ENCODE assay signal across 16 mouse cellular contexts in the genomic region with DNA sequence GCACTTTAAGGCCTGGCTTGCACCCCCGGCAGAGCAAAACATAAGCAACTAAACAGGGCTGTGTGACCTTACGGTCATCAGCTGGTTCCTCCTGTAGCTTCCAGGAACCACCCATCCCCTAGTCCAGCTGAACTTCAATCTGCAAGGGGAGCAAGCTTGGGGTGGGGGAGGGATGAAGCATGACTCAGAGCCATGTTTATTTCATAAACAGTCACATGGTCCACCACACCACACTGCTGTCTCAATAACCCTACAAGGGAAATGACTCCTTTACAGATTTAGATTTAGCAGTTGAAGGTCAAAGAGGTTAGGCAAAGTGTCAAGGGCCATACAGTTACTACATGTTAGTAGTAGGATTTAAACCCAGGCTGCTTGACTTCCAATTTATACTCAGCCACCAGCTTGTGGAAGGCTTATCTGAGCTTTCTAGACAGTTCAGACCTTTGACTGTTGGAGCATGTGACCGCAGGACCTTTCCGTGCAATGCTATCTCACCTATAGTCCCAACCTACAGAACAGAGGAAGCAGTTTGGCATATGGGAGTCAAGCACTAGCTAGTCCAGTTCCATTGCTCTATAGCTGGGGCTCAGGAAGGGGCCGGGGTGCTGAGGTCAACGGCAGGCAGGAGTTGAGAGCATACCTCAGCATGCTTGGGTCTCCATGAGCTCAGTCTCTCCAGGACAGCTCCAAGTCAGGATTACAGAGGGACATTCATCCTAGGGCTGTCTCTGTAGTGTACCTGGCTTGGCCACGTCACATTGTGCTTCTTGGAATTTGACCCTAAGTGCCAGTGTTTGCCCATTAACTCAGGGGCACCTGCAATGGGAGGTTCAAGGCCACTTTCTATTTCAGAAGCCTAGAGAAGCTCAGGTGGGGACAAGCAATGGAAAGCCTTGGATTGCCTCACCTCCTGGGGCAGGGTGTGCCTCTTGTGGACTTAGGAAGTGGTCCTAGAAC. TPM values are rescaled to one million over a fixed set of nuclear protein-coding genes. Genes with fewer than 3 reads are reported as not detected.
DNase-seq lines count a peak whose midpoint lies in the region; ATAC-seq and TF ChIP-seq lines count a peak whose summit lies in the region.
"Had no signal": no experiment of that assay in that cellular context is flagged by ENCODE, and none has a peak within 500 bp of the region (broad histone marks: within the 10 kb centered on the region; RNA-seq: fewer than 3 reads in every experiment).

No protein-coding gene starts in this region.

- H3K9ac ChIP-seq in liver, adult 2 months (ENCODE audit: low read depth, low read length), result peak overlapping the region; percentile 13
- no peak overlapping the region for H3K9ac ChIP-seq in intestine, embryonic 15.5 days
- no peak overlapping the region for H3K9ac ChIP-seq in stomach, embryonic 16.5 days (ENCODE audit: low read length)
- no peak overlapping the region for H3K9ac ChIP-seq in forebrain, embryonic 15.5 days (replicated peaks)
- H3K9ac ChIP-seq: embryonic facial prominence, embryonic 13.5 days; limb, embryonic 13.5 days; neural tube, embryonic 12.5 days had no signal

- H3K4me1 ChIP-seq in liver, adult 2 months (ENCODE audit: control insufficient read depth, insufficient read depth, low read length), result peaks cover 12% of the 10 kb centered on the region
- H3K4me1 ChIP-seq in intestine, embryonic 15.5 days (replicated peaks), result peaks cover 16% of the 10 kb centered on the region
- peaks cover 4% of the 10 kb centered on the region; the same call in 1 of the 2 replicates for H3K4me1 ChIP-seq in stomach, embryonic 16.5 days (ENCODE audit: control insufficient read depth, insufficient read depth, low read length)
- H3K4me1 ChIP-seq in forebrain, embryonic 15.5 days, result no peaks in the 10 kb centered on the region

- TF ChIP-seq POLR2A in liver, adult 2 months (IDR thresholded peaks at IDR 0.05; ENCODE audit: extremely low read depth, insufficient read depth, low read length), result no peak

- H3K9me3 ChIP-seq in intestine, embryonic 15.5 days, result no peaks in the 10 kb centered on the region
- no peaks in the 10 kb centered on the region for H3K9me3 ChIP-seq in stomach, embryonic 16.5 days (replicated peaks; ENCODE audit: control insufficient read depth, low read length)
- H3K9me3 ChIP-seq in forebrain, embryonic 15.5 days, result no peaks in the 10 kb centered on the region
- H3K9me3 ChIP-seq: limb, embryonic 13.5 days; neural tube, embryonic 12.5 days had no signal

- no peaks in the 10 kb centered on the region for H3K36me3 ChIP-seq in liver, adult 2 months (ENCODE audit: control insufficient read depth, insufficient read depth, low read length)
- no peaks in the 10 kb centered on the region for H3K36me3 ChIP-seq in intestine, embryonic 15.5 days
- H3K36me3 ChIP-seq in stomach, embryonic 16.5 days (ENCODE audit: control insufficient read depth, insufficient read depth, low read length), result no peaks in the 10 kb centered on the region
- H3K36me3 ChIP-seq in forebrain, embryonic 15.5 days, result no peaks in the 10 kb centered on the region
- H3K36me3 ChIP-seq: embryonic facial prominence, embryonic 13.5 days; limb, embryonic 13.5 days; neural tube, embryonic 12.5 days had no signal

- H3K27me3 ChIP-seq in liver, adult 2 months (ENCODE audit: control insufficient read depth, insufficient read depth, low read length), result no peaks in the 10 kb centered on the region
- H3K27me3 ChIP-seq in intestine, embryonic 15.5 days (replicated peaks), result no peaks in the 10 kb centered on the region
- no peaks in the 10 kb centered on the region for H3K27me3 ChIP-seq in stomach, embryonic 16.5 days (ENCODE audit: control insufficient read depth, insufficient read depth, low read length)
- no peaks in the 10 kb centered on the region for H3K27me3 ChIP-seq in forebrain, embryonic 15.5 days
- H3K27me3 ChIP-seq: embryonic facial prominence, embryonic 13.5 days; limb, embryonic 13.5 days; neural tube, embryonic 12.5 days had no signal

- peak overlapping the region; percentile 82 for H3K27ac ChIP-seq in liver, adult 2 months (replicated peaks; ENCODE audit: insufficient read depth, low read depth, low read length)
- H3K27ac ChIP-seq in intestine, embryonic 15.5 days, result 0 out of 2 replicates have a peak overlapping the region, but pooled peaks have one; percentile 3
- H3K27ac ChIP-seq in stomach, embryonic 16.5 days (ENCODE audit: low read length), result no peak overlapping the region
- no peak overlapping the region for H3K27ac ChIP-seq in forebrain, embryonic 15.5 days (replicated peaks)
- H3K27ac ChIP-seq: embryonic facial prominence, embryonic 13.5 days; hindbrain, postnatal 0 days; limb, embryonic 13.5 days; neural tube, embryonic 12.5 days had no signal

- ATAC-seq in intestine, embryonic 15.5 days, result peak; percentile 71
- peak; percentile 48; the same call in 1 of the 2 replicates for ATAC-seq in stomach, embryonic 16.5 days (ENCODE audit: insufficient read depth, low FRiP score)
- ATAC-seq in forebrain, embryonic 15.5 days (replicated peaks), result no peak
- ATAC-seq: forebrain, embryonic 16.5 days; hindbrain, postnatal 0 days had no signal

- WGBS in liver, adult 2 months, result 26% methylated on average over 7 of the region's 7 CpGs
- 74% methylated on average over 7 of the region's 7 CpGs for WGBS in intestine, embryonic 15.5 days
- WGBS in stomach, embryonic 16.5 days, result 75% methylated on average over 7 of the region's 7 CpGs
- 91% methylated on average over 7 of the region's 7 CpGs for WGBS in forebrain, embryonic 15.5 days

- H3K4me2 ChIP-seq in intestine, embryonic 15.5 days (replicated peaks), result no peak overlapping the region
- no peak overlapping the region for H3K4me2 ChIP-seq in stomach, embryonic 16.5 days (ENCODE audit: low read depth, low read length)
- H3K4me2 ChIP-seq in forebrain, embryonic 15.5 days (replicated peaks), result no peak overlapping the region
- H3K4me2 ChIP-seq: embryonic facial prominence, embryonic 13.5 days; limb, embryonic 13.5 days; neural tube, embryonic 12.5 days had no signal

- H3K4me3 ChIP-seq in liver, adult 2 months (ENCODE audit: insufficient read depth, low read depth, low read length), result no peak overlapping the region
- H3K4me3 ChIP-seq in intestine, embryonic 15.5 days (replicated peaks), result no peak overlapping the region
- H3K4me3 ChIP-seq in stomach, embryonic 16.5 days (replicated peaks; ENCODE audit: low read length), result no peak overlapping the region
- H3K4me3 ChIP-seq in forebrain, embryonic 15.5 days, result no peak overlapping the region
- H3K4me3 ChIP-seq: embryonic facial prominence, embryonic 13.5 days; limb, embryonic 13.5 days; neural tube, embryonic 12.5 days had no signal

- peak; percentile 90 for DNase-seq in liver, adult 2 months (ENCODE audit: extremely low read depth, low read depth, low spot score)
- DNase-seq in liver, result no peak
- DNase-seq in lung, postnatal 25 days (ENCODE audit: low spot score), result peak; percentile 55
- no peak for DNase-seq in T-cell, adult 2 months (ENCODE audit: low spot score)
- DNase-seq in adrenal gland, adult 8-10 months, result no peak
- DNase-seq: adrenal gland, postnatal 10 days; cerebellum, adult 8-10 months; right cerebral cortex, postnatal 25 days had no signal

- no peak for TF ChIP-seq CTCF in liver, adult 2 months (IDR thresholded peaks at IDR 0.05; ENCODE audit: low read depth, low read length)

- H3K79me2 ChIP-seq in liver, adult 2 months (ENCODE audit: control insufficient read depth, insufficient read depth, low read length), result no peaks in the 10 kb centered on the region

RNA-seq across cellular contexts. Expression of a gene that starts 58.8 kb away (rescaled TPM):
- 1.0 and 1.9 TPM in 2 replicates for total RNA-seq in liver, adult 2 months (2014; rRNA removed)
- polyA plus RNA-seq in liver, adult 2 months (2012; rRNA removed), result 1.2 and 2.5 TPM in 2 replicates
- polyA plus RNA-seq in intestine, embryonic 15.5 days (2015; fragmentation: Nextera tagmentation; extraction: Ambion mirVana), result 22.6 and 23.2 TPM in 2 replicates
- 23.6 and 26.4 TPM in 2 replicates for polyA plus RNA-seq in stomach, embryonic 16.5 days (2015; fragmentation: Nextera tagmentation; extraction: Ambion mirVana)
- polyA plus RNA-seq in forebrain, embryonic 15.5 days (2015; fragmentation: Nextera tagmentation; extraction: Ambion mirVana), result 156 and 171 TPM in 2 replicates
- total RNA-seq in adrenal gland, adult 8-10 months (2022), result 10 to 100 TPM; 12.0 to 21.4 (median 14.6) TPM

Comparison
In these comparisons a context has a peak if more than half of its experiments do, and no peak if none do; other contexts are left out.
1. DNase-seq: peak in liver, adult 2 months (single experiment) and lung, postnatal 25 days (single experiment); none in liver (single experiment), T-cell, adult 2 months (single experiment) and adrenal gland, adult 8-10 months (single experiment).
2. H3K27ac ChIP-seq: peak in liver, adult 2 months (single experiment) and intestine, embryonic 15.5 days (single experiment); none in stomach, embryonic 16.5 days (single experiment) and forebrain, embryonic 15.5 days (single experiment).